Mouse (Mus musculus) thymus, adult 2 months (tissue): Measurements from ENCODE around the gene Cyp2d12.
"Not testable (repeated sequence)": the region's sequence is repeated elsewhere in the genome, so short reads cannot be mapped to it uniquely, and the experiment has no call there.

Source experiments
- CTCF ChIP-seq: fragments of 200-500 bp; IDR thresholded peaks from 2 replicates; pipeline ENCODE4 v1.5.1; 2012; ENCODE audit warnings: mild to moderate bottlenecking, control low read depth, low read length, moderate library complexity, borderline replicate concordance; ENCODE audit not compliant: control insufficient read depth, poor library complexity, insufficient read depth; ENCODE audit errors: extremely low read depth
- POLR2A ChIP-seq: fragments of 200-500 bp; IDR thresholded peaks from 2 replicates; pipeline ENCODE4 v1.6.1; 2012; ENCODE audit warnings: mild to moderate bottlenecking, low read length, control low read depth, moderate library complexity; ENCODE audit not compliant: control insufficient read depth, poor library complexity, insufficient read depth; ENCODE audit errors: extremely low read depth

- TF ChIP-seq POLR2A, CTCF: not testable (repeated sequence)
These were observed 45.4 kb upstream of the Cyp2d12 start for GRCm38 (mm10) chr15:82509495-82509894.
